Mouse (Mus musculus): ENCODE measurements around the gene Abtb1.

GRCm38 (mm10) chr6:88792147-88792691, 49.6 kb downstream of the Abtb1 start:
- no peak for TF ChIP-seq POLR2A (IDR thresholded peaks at IDR 0.05; ENCODE audit: borderline replicate concordance, extremely low read depth, low read depth, low read length)
- TF ChIP-seq CTCF (IDR thresholded peaks at IDR 0.05; ENCODE audit: insufficient read depth, low read length) = no peak

All from lung, adult 2 months (tissue).